Mouse (Mus musculus) liver, embryonic 15.5 days (tissue): ENCODE measurements at regions not wholly inside any gene's neighbourhood (a gene's known extent, or its start where the extent isn't known, plus 50 kb on each side); places are given as distances from the start of the nearest gene placed in this dataset.

Source experiments
- ATAC-seq: fragments of 200-750 bp; cut with Nextera tagmentation; 2 replicates; pipeline ENCODE4 v1.8.0; 2017; ENCODE audit warnings: moderate number of reproducible peaks, mild to moderate bottlenecking, moderate library complexity; ENCODE audit not compliant: insufficient read depth
- H3K27ac ChIP-seq: fragments of 300-500 bp; sonication (generic); replicated peaks from 2 replicates; pipeline ENCODE4 v1.5.1; 2015; ENCODE audit warnings: mild to moderate bottlenecking, inconsistent platforms
- H3K27me3 ChIP-seq: fragments of 300-500 bp; sonication (generic); 2 replicates; pipeline ENCODE4 v1.6.1; 2015; ENCODE audit warnings: mild to moderate bottlenecking, inconsistent platforms
- H3K36me3 ChIP-seq: fragments of 300-500 bp; sonication (generic); replicated peaks from 2 replicates; pipeline ENCODE4 v1.6.1; 2015; ENCODE audit warnings: moderate library complexity, mild to moderate bottlenecking, inconsistent platforms
- H3K4me1 ChIP-seq: fragments of 300-500 bp; sonication (generic); replicated peaks from 2 replicates; pipeline ENCODE4 v1.6.1; 2015; ENCODE audit warnings: inconsistent platforms
- H3K4me2 ChIP-seq: fragments of 300-500 bp; sonication (generic); 2 replicates; pipeline ENCODE4 v1.6.1; 2015; ENCODE audit warnings: moderate library complexity, mild to moderate bottlenecking, inconsistent platforms
- H3K4me3 ChIP-seq: fragments of 300-500 bp; sonication (generic); replicated peaks from 2 replicates; pipeline ENCODE4 v1.5.1; 2015; ENCODE audit warnings: mild to moderate bottlenecking, inconsistent platforms
- H3K9ac ChIP-seq: fragments of 300-500 bp; sonication (generic); 2 replicates; pipeline ENCODE4 v1.6.1; 2015; ENCODE audit warnings: moderate library complexity, mild to moderate bottlenecking, inconsistent platforms
- H3K9me3 ChIP-seq: fragments of 300-500 bp; sonication (generic); replicated peaks from 2 replicates; pipeline ENCODE4 v1.6.1; 2016; ENCODE audit warnings: inconsistent platforms
- WGBS: fragments of 180-500 bp; shearing (Covaris S2); methylation state at CpG from one replicate; pipeline ENCODE4 v1.1.7; 2015; ENCODE audit warnings: mixed read lengths; ENCODE audit not compliant: insufficient replicate concordance; 5-methylcytosine and 5-hydroxymethylcytosine counted together

DNA sequence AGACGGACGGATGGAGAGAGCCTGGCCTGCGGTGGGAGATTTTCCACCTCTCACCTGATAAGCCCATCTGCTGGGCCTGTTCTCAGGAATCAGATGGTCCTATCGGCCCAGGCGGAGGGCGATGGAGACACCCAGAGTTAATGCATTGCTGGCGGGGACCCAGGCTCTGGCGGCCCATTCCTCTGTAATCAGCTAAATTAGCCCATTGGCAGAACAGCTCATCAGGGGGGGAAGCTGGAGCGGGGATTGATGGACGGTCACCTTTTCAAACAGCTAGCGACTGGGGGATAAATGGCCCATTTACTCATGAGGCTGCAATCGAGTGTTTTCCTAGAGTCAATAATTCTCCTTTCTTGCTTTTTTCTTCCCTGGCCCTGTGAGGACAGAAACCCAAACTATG lies 296.5 kb downstream of the Med13l start:
- 48% methylated on average over 12 of the region's 12 CpGs for WGBS
- Histone ChIP-seq H3K9ac (no peak overlapping the region), H3K4me1 (no peaks in the 10 kb centered on the region), H3K4me3 (no peak overlapping the region), H3K27ac (no peak overlapping the region), H3K4me2 (no peak overlapping the region), H3K36me3 (no peaks in the 10 kb centered on the region), H3K9me3 (no peaks in the 10 kb centered on the region), H3K27me3 (no peaks in the 10 kb centered on the region)
- no peak for ATAC-seq

DNA sequence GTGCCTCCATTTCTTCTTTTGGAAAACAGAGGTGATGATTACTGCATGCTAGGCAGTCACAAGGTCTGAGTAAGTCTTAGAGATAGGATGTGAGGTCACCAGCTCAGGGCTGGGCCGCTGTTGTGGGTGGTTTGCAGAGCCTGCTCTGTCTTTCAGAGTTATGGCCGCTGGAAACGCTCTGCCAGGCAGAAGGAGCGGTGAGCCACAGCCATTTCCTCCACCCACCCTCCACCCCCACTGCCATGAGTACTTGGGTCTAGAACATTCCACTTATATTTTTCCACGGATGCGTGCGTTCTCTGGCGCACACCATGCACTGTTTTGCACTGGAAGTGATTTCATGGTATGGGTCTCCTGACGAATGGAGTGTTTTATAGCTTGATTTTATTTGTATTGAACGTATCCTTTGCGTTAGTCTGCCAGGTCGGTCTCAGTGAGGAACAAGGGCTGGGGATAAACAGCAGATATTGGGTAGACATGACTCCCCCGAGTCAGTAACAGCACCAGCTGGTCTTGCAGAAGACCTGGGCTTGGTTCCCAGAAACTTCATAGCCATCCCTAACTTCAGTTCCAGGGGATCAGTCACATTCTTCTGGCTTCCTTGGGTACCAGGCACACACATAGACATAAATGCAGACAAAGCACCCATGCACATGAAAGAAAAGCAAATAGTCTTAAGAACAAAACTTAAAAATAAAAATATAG lies 300.8 kb downstream of the Med13l start:
- Histone ChIP-seq H3K4me1 (no peaks in the 10 kb centered on the region), H3K9ac (no peak overlapping the region), H3K36me3 (no peaks in the 10 kb centered on the region), H3K4me3 (no peak overlapping the region), H3K4me2 (no peak overlapping the region), H3K27me3 (no peaks in the 10 kb centered on the region), H3K9me3 (no peaks in the 10 kb centered on the region), H3K27ac (no peak overlapping the region)
- 58% methylated on average over 13 of the region's 13 CpGs for WGBS
- ATAC-seq = no peak

DNA sequence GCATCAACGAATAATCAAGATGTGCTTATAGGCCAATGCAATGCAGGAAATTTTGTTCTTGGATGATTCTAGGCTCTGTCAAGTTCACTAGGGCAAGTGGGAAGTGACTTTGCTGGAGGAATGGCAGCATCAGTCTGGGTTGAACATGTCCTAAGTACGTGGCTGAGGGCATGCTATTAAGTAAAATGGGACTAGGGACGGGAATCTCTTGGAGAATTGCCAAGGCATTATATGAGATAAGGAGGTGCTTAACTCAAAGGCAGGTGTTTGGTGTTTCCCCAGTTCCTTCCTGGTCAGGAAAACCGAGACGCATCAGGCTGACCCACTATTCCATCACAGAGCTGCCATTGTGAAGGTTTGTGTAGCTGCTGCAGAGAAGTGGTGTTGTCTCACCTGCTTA lies 307.0 kb downstream of the Med13l start:
- H3K9ac ChIP-seq = no peak overlapping the region
- H3K4me1 ChIP-seq = no peaks in the 10 kb centered on the region
- ATAC-seq = no peak
- H3K4me3 ChIP-seq = no peak overlapping the region
- 63% methylated on average over 5 of the region's 5 CpGs for WGBS
- H3K9me3 ChIP-seq = no peaks in the 10 kb centered on the region; the same call in 1 of the 2 replicates
- no peaks in the 10 kb centered on the region for H3K36me3 ChIP-seq
- H3K27me3 ChIP-seq = no peaks in the 10 kb centered on the region
- no peak overlapping the region for H3K4me2 ChIP-seq
- H3K27ac ChIP-seq = no peak overlapping the region

DNA sequence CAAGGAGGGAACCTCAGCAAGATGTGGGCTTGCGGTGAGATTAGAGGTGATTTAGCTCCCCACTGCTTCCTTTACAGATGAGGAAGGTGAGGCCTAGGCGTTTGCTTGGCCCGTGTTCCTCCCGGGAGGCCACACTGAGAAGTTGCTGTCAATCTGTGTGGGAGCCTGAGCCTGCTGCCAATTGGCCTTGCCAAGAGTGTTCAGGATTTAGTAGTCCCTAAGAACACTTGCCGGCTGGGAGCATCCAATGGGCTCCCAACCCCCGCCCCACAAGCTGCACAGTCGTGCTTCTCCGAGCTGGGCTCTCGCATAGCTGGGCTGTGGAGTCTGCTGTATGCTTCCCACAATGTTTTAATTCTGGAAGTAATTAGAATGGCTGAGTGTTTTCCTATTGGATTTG lies 308.9 kb downstream of the Med13l start:
- ATAC-seq = no peak
- Histone ChIP-seq H3K36me3 (no peaks in the 10 kb centered on the region), H3K4me3 (no peak overlapping the region), H3K27ac (no peak overlapping the region), H3K4me1 (no peaks in the 10 kb centered on the region), H3K9ac (no peak overlapping the region), H3K27me3 (no peaks in the 10 kb centered on the region), H3K9me3 (no peaks in the 10 kb centered on the region; the same call in 1 of the 2 replicates), H3K4me2 (no peak overlapping the region)
- WGBS = 68% methylated on average over 9 of the region's 9 CpGs

DNA sequence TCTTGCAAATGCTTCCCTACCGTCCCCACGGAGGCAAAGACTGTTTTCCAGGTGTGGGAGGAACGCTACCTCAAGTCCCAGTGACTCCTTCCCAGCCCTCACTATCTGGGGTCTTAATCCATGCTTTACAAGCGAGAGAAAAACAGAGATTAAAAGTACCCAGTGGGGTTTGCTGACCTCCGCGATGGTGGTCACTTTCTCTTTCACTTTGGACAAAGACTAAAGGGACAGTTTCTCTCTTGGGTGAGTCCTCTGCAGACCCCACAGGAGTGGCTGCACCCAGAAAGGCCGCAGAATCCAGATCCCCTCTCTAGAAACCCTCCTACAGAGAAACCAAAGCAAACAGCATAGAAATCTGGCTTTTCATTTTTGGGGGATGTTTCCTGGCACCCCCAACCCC lies 313.4 kb downstream of the Med13l start:
- no peak overlapping the region for H3K4me2 ChIP-seq
- H3K36me3 ChIP-seq = no peaks in the 10 kb centered on the region
- H3K4me1 ChIP-seq = no peaks in the 10 kb centered on the region
- no peak overlapping the region for H3K4me3 ChIP-seq
- H3K9me3 ChIP-seq = no peaks in the 10 kb centered on the region; the same call in 1 of the 2 replicates
- no peak overlapping the region for H3K9ac ChIP-seq
- ATAC-seq = no peak
- no peak overlapping the region for H3K27ac ChIP-seq
- WGBS = 30% methylated on average over 7 of the region's 7 CpGs
- H3K27me3 ChIP-seq = peaks cover 28% of the 10 kb centered on the region

DNA sequence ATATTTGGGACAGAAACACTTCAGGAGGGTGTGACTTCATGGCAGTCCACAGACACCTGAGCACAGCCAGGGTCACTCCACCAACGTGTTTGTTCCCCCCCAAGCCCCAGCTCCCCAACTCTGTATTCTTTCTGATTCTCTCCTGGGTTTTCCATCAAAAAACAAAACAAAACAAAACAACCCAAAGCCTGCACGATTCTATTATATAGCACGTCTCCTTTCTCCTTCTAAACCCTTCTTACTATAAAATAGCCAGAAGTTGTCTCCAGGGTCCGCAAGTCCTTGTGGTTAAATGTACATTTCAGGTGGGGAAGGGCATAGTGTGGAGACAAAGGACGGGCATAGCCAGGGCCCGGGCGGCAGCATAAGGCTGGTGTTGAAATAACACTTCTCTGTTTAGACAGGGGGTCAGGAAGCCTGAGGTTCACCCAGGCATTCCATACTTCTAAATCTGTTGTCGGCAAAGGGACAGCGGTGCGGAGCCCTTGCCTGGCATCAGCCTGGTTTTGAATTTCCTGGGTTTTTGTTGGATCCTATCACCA lies 314.7 kb downstream of the Med13l start:
- Histone ChIP-seq H3K27ac (no peak overlapping the region), H3K36me3 (no peaks in the 10 kb centered on the region), H3K4me3 (no peak overlapping the region), H3K9ac (no peak overlapping the region), H3K9me3 (no peaks in the 10 kb centered on the region), H3K4me1 (no peaks in the 10 kb centered on the region), H3K27me3 (peaks cover 33% of the 10 kb centered on the region), H3K4me2 (no peak overlapping the region)
- ATAC-seq = no peak
- 37% methylated on average over 10 of the region's 10 CpGs for WGBS

DNA sequence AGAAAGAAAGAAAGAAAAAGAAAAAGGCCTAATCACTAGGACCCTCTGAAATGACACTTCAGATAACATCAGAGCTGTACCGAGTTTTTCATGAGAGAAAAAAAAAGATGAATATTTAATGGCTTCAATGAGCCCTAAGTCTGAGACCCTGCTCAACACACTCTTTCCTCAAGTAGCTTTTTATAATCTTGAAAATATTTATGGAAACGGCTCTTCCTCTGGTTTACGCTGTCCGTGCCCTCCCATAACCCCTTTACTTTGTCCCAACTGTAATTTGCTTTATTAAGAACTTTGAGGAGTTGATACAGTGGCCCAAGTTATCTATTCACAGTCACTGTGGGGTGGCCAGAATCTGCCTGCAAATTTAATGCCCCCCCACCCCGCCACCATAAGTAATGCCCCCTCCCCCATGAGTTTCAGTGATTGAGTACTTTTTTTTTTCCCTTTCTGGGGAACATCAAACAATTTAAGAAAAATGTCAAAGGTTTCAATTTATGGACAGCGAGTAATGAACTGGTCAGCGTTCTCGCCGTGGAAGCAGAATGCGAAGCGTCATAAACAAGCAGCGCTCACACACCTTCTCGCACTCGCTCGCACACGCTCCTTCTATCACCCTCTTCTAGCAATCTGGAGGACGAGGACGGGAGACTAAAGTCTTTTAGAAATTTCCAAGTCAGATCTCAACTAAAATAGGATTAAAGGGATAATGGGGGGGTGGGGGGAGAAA lies 316.3 kb downstream of the Med13l start:
- no peak for ATAC-seq
- H3K4me3 ChIP-seq = no peak overlapping the region
- no peaks in the 10 kb centered on the region for H3K36me3 ChIP-seq
- H3K4me1 ChIP-seq = no peaks in the 10 kb centered on the region
- no peak overlapping the region for H3K27ac ChIP-seq
- no peak overlapping the region for H3K9ac ChIP-seq
- peak overlapping the region; percentile 37 for H3K4me2 ChIP-seq
- H3K9me3 ChIP-seq = no peaks in the 10 kb centered on the region
- 14% methylated on average over 18 of the region's 18 CpGs for WGBS
- peaks cover 33% of the 10 kb centered on the region for H3K27me3 ChIP-seq

DNA sequence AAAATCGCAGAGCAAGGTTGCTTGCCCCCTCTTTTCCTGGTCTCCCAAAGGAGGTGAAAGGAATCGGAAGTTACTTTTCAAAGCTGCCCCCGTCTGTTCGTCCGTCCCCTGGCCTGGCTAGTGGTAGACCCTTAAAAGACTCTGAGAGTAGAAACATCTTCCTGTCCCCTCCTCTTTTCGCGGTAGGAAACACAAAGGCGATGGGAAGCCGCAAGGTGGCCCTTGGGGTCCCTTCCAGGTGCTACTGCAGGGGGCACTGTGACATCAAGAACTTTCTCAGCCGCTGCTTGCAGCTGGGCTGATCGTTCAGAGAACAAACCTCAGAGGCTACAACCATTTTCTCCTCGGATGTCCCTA lies 316.8 kb downstream of the Med13l start:
- no peaks in the 10 kb centered on the region for H3K36me3 ChIP-seq
- no peak overlapping the region for H3K4me3 ChIP-seq
- under 1% methylated on average over 12 of the region's 12 CpGs for WGBS
- no peak for ATAC-seq
- H3K27ac ChIP-seq = no peak overlapping the region
- H3K4me1 ChIP-seq = no peaks in the 10 kb centered on the region
- H3K4me2 ChIP-seq = peak overlapping the region; percentile 37
- peaks cover 33% of the 10 kb centered on the region for H3K27me3 ChIP-seq
- no peaks in the 10 kb centered on the region for H3K9me3 ChIP-seq
- no peak overlapping the region for H3K9ac ChIP-seq

DNA sequence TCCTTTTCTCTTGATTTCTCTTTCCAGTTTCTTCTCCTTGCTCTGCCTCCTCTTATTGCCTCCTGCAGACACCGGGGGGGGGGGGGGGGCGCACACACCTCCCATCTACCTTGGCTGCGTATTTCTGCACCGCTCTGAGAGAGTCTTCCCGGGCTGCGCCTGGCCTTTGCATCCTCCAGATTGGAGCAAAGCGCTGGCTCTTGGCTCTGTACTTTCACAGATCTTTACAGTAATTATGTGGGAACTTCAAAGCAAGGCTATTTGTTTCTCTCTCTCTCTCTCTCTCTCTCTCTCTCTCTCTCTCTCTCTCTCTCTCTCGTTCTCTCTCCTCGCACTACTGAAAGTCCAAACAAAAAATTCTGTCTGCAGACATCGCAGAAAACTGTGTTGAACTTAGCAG lies 317.4 kb downstream of the Med13l start:
- no peak for ATAC-seq
- WGBS = 22% methylated on average over 10 of the region's 10 CpGs

DNA sequence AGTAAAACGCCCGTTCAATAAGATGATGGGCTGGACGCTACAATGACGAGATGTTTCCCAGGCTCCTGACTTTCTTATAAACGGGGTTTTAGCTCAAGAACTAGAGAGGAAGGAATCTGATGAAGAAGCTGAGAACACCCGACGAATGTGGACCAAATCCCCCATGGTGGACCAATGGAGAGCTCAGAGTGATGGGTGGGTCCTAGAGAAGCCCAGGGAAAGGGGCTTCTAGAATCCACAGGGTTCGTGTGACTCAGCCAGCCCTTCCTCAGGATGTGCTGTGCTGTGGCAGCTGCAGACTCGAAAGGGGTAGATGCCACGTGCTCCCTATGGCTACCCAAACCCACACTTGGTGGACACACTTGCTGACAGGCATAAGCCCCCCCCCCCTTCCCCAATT lies 318.2 kb downstream of the Med13l start:
- Histone ChIP-seq H3K9me3 (no peaks in the 10 kb centered on the region), H3K4me3 (no peak overlapping the region), H3K9ac (no peak overlapping the region), H3K27ac (no peak overlapping the region), H3K4me2 (no peak overlapping the region), H3K4me1 (no peaks in the 10 kb centered on the region), H3K36me3 (no peaks in the 10 kb centered on the region), H3K27me3 (peaks cover 33% of the 10 kb centered on the region)
- no peak for ATAC-seq
- 25% methylated on average over 10 of the region's 10 CpGs for WGBS

More for the DNA sequence above, 317.4 kb downstream of the Med13l start:
- no peaks in the 10 kb centered on the region for H3K9me3 ChIP-seq
- no peaks in the 10 kb centered on the region for H3K4me1 ChIP-seq
- H3K9ac ChIP-seq = no peak overlapping the region
- H3K4me2 ChIP-seq = no peak overlapping the region
- no peak overlapping the region for H3K4me3 ChIP-seq
- H3K36me3 ChIP-seq = no peaks in the 10 kb centered on the region
- no peak overlapping the region for H3K27ac ChIP-seq
- peaks cover 33% of the 10 kb centered on the region for H3K27me3 ChIP-seq

DNA sequence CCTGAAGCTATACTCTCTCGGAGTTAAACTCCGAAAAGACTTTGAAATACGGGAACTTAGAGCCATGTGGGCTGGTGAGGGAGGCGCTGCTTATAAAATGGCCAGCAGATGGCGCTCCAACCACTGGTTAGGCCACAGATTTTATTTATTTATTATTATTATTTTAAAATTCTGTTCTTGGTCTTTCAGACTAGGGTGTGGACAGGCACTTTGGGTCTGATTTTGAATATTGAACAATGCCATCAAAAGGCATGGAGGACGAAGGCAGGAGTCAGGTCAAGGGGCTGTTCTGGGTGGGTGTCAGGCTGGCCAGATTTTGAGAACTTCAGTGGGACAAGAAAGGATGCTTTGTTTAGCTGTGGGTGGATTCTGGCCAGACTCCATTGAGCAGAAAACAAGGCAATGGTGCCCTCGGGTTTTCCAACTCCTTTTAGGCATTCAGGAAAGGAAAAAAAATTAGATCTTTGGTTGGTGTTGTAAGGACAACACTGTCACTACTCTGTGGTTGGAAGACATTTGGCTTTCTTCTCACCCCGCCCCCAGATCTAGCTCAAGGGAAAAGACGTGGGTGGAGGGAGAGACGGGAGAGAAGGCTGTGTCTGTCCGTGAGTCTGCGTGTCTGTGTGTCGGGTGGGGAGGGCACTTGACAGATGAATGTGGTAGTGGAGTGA lies 319.5 kb downstream of the Med13l start:
- H3K4me2 ChIP-seq = no peak overlapping the region
- no peak for ATAC-seq
- H3K36me3 ChIP-seq = no peaks in the 10 kb centered on the region
- no peak overlapping the region for H3K4me3 ChIP-seq
- H3K9ac ChIP-seq = no peak overlapping the region
- H3K4me1 ChIP-seq = no peaks in the 10 kb centered on the region
- H3K27ac ChIP-seq = no peak overlapping the region
- 23% methylated on average over 13 of the region's 13 CpGs for WGBS
- peaks cover 33% of the 10 kb centered on the region for H3K27me3 ChIP-seq
- H3K9me3 ChIP-seq = no peaks in the 10 kb centered on the region
